Mouse (Mus musculus) cerebellum, adult (tissue): Measurements from ENCODE around the gene Ehd1.
A peak's percentile ranks its signal among the peaks of the same experiment; 100 is the strongest.

Experiments
- ATAC-seq: cut with Nextera tagmentation; 2 replicates; pipeline ENCODE4 v1.9.2; 2017; ENCODE audit warnings: mild to moderate bottlenecking, moderate library complexity, mixed read lengths; ENCODE audit not compliant: insufficient number of reproducible peaks, low FRiP score, low TSS enrichment

Gene Ehd1

GRCm38 (mm10) chr19:6324751-6325150 is 48.2 kb downstream of the Ehd1 start:
- ATAC-seq, result no peak

DNA sequence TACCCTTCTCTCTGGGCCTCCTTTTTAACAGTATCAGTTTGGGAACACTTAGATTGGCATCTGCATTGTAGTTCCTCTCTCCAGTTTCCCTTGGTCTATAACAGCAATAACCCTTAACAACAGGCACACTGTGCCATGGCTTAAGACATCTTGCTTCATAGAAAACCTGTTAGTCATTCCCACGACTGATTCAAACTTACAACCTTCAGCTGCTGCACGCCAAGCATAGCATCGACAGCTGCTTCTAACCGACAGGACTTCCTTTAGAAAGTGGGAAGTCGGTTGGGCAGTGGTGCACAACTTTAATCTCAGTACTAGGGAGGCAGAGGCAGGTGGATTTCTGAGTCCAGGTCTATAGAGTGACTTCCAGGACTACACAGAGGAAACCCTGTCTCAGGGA is 54.7 kb downstream of the Ehd1 start:
- no peak for ATAC-seq

GRCm38 (mm10) chr19:6331719-6332516 is 55.4 kb downstream of the Ehd1 start:
- no peak for ATAC-seq

DNA sequence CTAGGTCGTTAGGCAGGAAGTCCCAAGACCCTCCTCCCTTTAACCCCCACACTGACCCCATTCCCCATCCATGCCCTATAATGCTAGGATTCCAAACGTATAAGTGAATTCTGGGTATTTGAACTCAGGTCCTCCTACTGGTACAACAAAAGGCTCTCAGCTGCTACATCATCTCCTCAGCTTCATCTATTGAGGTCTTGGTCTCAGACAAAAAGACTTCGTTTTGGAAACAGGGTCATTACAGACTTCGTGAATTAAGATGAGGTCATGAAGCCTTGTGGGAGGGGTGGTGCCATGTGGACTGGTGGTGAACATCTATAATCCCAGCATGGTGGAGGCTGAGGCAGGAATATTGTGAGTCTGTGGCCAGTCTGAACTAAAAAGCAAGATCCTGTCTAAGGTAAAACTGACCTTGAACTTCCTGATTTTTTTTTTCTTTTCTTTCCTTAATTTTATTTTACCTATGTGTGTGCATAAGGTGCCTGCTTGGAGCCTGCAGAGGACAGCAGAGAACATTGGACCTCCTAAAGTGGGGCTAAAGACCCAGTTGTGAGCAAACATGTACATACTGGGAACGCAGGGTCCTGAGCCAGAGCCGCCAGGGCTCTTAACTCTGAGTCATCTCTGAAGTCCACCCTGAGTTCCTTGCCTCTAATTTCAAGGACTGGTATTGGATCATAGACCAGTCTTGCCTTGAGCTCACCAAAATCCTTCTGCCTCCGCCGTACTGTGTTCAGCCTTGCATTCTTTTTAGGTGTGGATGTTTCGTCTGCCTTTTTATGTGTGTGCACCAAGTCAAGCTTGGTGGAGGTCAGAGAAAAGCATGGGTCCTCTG is 57.5 kb downstream of the Ehd1 start:
- no peak for ATAC-seq

- ATAC-seq, result peak; percentile 86
Observed at GRCm38 (mm10) chr19:6334673-6335457, 58.3 kb downstream of the Ehd1 start, which contains the start of gene Men1. Gene Men1, plus strand, starts transcription at chr19:6334979.

- peak; percentile 6; the same call in 1 of the 2 replicates for ATAC-seq
Observed at GRCm38 (mm10) chr19:6335458-6335827, 58.9 kb downstream of the Ehd1 start.

DNA sequence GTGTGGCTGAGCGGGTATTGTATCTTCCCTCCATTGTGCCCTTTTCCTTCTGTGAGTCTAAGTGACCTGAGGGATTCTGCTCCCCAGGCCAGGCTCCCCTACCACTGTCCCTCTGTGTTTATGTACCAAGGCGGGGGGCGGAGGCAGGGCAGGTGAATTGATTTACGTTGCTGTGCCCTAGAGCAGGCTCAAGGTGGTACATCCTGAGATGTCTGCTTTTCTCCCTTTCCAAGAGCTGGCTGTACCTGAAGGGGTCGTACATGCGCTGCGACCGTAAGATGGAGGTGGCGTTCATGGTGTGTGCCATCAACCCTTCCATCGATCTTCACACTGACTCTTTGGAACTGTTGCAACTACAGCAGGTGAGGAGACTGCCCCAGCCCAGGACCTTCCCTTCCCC is 60.4 kb downstream of the Ehd1 start:
- ATAC-seq, result no peak

GRCm38 (mm10) chr19:6338171-6338570 is 61.6 kb downstream of the Ehd1 start:
- no peak for ATAC-seq

GRCm38 (mm10) chr19:6338716-6339115 is 62.2 kb downstream of the Ehd1 start:
- ATAC-seq, result no peak

- no peak for ATAC-seq
Observed at GRCm38 (mm10) chr19:6339191-6339590, 62.7 kb downstream of the Ehd1 start.

GRCm38 (mm10) chr19:6339890-6340504 is 63.5 kb downstream of the Ehd1 start:
- no peak for ATAC-seq

- ATAC-seq, result peak; percentile 33; the same call in 1 of the 2 replicates
Observed at GRCm38 (mm10) chr19:6340524-6341452, 64.3 kb downstream of the Ehd1 start, which contains the start of gene Map4k2. Gene Map4k2, plus strand, starts transcription at chr19:6341135.

- ATAC-seq, result no peak
Observed at GRCm38 (mm10) chr19:6341453-6342077, 65.0 kb downstream of the Ehd1 start.

DNA sequence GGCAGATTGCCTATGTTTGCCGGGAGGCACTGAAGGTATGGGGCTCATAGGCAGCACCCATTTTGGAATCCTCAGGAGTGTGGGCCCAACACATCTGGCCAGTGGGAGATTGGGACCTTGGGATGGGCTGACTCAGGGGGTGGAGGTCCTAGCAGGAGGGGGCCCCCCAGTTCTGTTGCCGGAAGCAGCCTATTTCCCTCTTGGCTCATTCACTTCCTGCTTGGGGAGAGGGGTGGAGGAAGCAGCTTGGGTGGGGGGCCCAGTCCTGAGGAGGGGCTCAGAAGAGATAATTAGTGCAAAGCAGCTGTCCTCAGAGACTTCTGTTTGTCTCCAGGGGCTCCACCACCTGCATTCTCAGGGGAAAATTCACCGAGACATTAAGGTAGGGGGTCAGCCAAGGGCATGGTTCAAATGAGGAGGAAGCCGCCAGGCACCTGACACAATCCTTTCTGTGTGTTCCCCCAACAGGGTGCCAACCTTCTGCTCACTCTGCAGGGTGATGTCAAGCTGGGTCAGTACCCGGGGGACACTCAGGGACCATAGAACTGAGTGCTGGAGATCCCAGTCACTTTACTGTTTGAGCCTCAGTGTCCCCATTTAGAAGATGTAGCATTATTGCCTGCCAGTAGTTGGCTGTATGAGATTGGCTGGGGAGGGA is 65.9 kb downstream of the Ehd1 start:
- no peak for ATAC-seq

- ATAC-seq, result no peak
Observed at GRCm38 (mm10) chr19:6343066-6343925, 66.8 kb downstream of the Ehd1 start.

GRCm38 (mm10) chr19:6343996-6344395 is 67.5 kb downstream of the Ehd1 start:
- ATAC-seq, result no peak

- ATAC-seq, result no peak
Observed at GRCm38 (mm10) chr19:6346023-6346422, 69.5 kb downstream of the Ehd1 start.
